Comparison of ENCODE assay signal across 8 mouse cellular contexts in genomic region chr17:72889556-72890397, GRCm38 (mm10). TPM values are rescaled to one million over a fixed set of nuclear protein-coding genes. Genes with fewer than 3 reads are reported as not detected.
DNase-seq lines count a peak whose midpoint lies in the region; ATAC-seq and TF ChIP-seq lines count a peak whose summit lies in the region.

No protein-coding gene starts in this region.

- H3K4me2 ChIP-seq in midbrain, embryonic 16.5 days (ENCODE audit: low read length), result peak overlapping the region; percentile 37

- no peaks in the 10 kb centered on the region; the same call in 1 of the 2 replicates for H3K4me1 ChIP-seq in heart, adult 2 months (ENCODE audit: control insufficient read depth, insufficient read depth, low read length)
- peaks cover 10% of the 10 kb centered on the region for H3K4me1 ChIP-seq in midbrain, embryonic 16.5 days (ENCODE audit: control insufficient read depth, insufficient read depth, low read length)

- H3K9ac ChIP-seq in heart, adult 2 months (ENCODE audit: low read depth, low read length), result no peak overlapping the region
- 0 out of 2 replicates have a peak overlapping the region, but pooled peaks have one; percentile 35 for H3K9ac ChIP-seq in midbrain, embryonic 16.5 days (ENCODE audit: low read depth, low read length)

- no peak overlapping the region for H3K27ac ChIP-seq in heart, adult 2 months
- peak overlapping the region; percentile 65 for H3K27ac ChIP-seq in midbrain, embryonic 16.5 days (ENCODE audit: low read length)

- 30% methylated on average over 20 of the region's 20 CpGs for WGBS in heart, adult 2 months
- 10% methylated on average over 18 of the region's 20 CpGs for WGBS in midbrain, embryonic 16.5 days

- peak; percentile 94 for ATAC-seq in midbrain, embryonic 16.5 days

- no peaks in the 10 kb centered on the region for H3K36me3 ChIP-seq in heart, adult 2 months (ENCODE audit: control insufficient read depth, insufficient read depth, low read length)
- no peaks in the 10 kb centered on the region for H3K36me3 ChIP-seq in midbrain, embryonic 16.5 days (ENCODE audit: control insufficient read depth, insufficient read depth, low read length)

- no peak for TF ChIP-seq POLR2A in heart, adult 2 months (IDR thresholded peaks at IDR 0.05; ENCODE audit: insufficient read depth, low read depth, low read length)

- no peaks in the 10 kb centered on the region for H3K79me2 ChIP-seq in heart, adult 2 months (replicated peaks; ENCODE audit: control insufficient read depth, insufficient read depth, low read length)

- H3K4me3 ChIP-seq in heart, adult 2 months, result no peak overlapping the region
- H3K4me3 ChIP-seq in midbrain, embryonic 16.5 days (ENCODE audit: low read depth, low read length), result no peak overlapping the region

- TF ChIP-seq CTCF in heart, adult 2 months (IDR thresholded peaks at IDR 0.05), result peak; percentile 82

- intact Hi-C loops in heart, adult 2 months (cut with DNase I), result loop anchor here (1.0 to 10.0 kb wide), 5 partner anchors 27 to 405 kb away; no protein-coding TSS in a partner anchor
- intact Hi-C loops in left cerebral cortex, postnatal 25 days (cut with DNase I), result loop anchor here (2.0 to 10.0 kb wide), 3 partner anchors 118 to 407 kb away; no protein-coding TSS in a partner anchor

- peak; percentile 82 for DNase-seq in 3T3-L1 (ENCODE audit: low read depth, low spot score)
- peak; percentile 67 for DNase-seq in adrenal gland, adult 2 months
- peak; percentile 58 for DNase-seq in embryo, embryonic 11.5 days (ENCODE audit: low read depth, low spot score)
- peak; percentile 47 to 59 for DNase-seq in heart, adult 2 months
- peak; percentile 39 for DNase-seq in kidney, adult 11 months
- DNase-seq in left cerebral cortex, postnatal 25 days (ENCODE audit: low spot score in 2 of 2), result peak; percentile 77 to 93
- DNase-seq in spleen, postnatal 4 days (ENCODE audit: low spot score in 2 of 2), result peak; percentile 44 to 71

- H3K9me3 ChIP-seq in midbrain, embryonic 16.5 days (replicated peaks; ENCODE audit: control insufficient read depth, low read length, poor library complexity, severe bottlenecking), result no peaks in the 10 kb centered on the region

- no peak for TF ChIP-seq EP300 in heart, adult 2 months (IDR thresholded peaks at IDR 0.05; ENCODE audit: insufficient read depth, low read depth, low read length)

- no peaks in the 10 kb centered on the region for H3K27me3 ChIP-seq in heart, adult 2 months (ENCODE audit: control insufficient read depth, insufficient read depth, low read length)
- H3K27me3 ChIP-seq in midbrain, embryonic 16.5 days (ENCODE audit: control insufficient read depth, insufficient read depth, low read depth, low read length), result no peaks in the 10 kb centered on the region; the same call in 1 of the 2 replicates

RNA-seq across cellular contexts. Expression of gene Lbh, which starts 28.3 kb away (rescaled TPM):
- total RNA-seq in adrenal gland, adult 2 months (2021), result 10 to 100 TPM; 22.0 to 53.6 TPM
- 25.8 and 26.3 TPM in 2 replicates for polyA plus RNA-seq in adrenal gland, adult 2 months (2012; rRNA removed)
- 100 to 1,000 TPM; 354 to 451 TPM for total RNA-seq in heart, adult 2 months (2021)
- 522 and 708 TPM in 2 replicates for polyA plus RNA-seq in heart, adult 2 months (2012; rRNA removed)
- 10 to 100 TPM; 37.0 to 37.3 TPM for total RNA-seq in left cerebral cortex, postnatal 25 days (2021)
- polyA plus RNA-seq in midbrain, embryonic 16.5 days (2015; fragmentation: Nextera tagmentation; extraction: Ambion mirVana), result 4.0 and 5.5 TPM in 2 replicates

RNA-seq across cellular contexts. Expression of gene Ypel5, which starts 53.5 kb away (rescaled TPM):
- total RNA-seq in adrenal gland, adult 2 months (2021), result 10 to 100 TPM; 54.6 to 78.9 TPM
- 12.3 and 13.1 TPM in 2 replicates for polyA plus RNA-seq in adrenal gland, adult 2 months (2012; rRNA removed)
- total RNA-seq in heart, adult 2 months (2021), result 10 to 100 TPM; 35.6 to 36.4 TPM
- 26.6 and 30.8 TPM in 2 replicates for polyA plus RNA-seq in heart, adult 2 months (2012; rRNA removed)
- 10 to 100 TPM; 83.5 to 91.9 TPM for total RNA-seq in left cerebral cortex, postnatal 25 days (2021)
- polyA plus RNA-seq in midbrain, embryonic 16.5 days (2015; fragmentation: Nextera tagmentation; extraction: Ambion mirVana), result 114 and 116 TPM in 2 replicates

Comparison
In these comparisons a context has a peak if more than half of its experiments do, and no peak if none do; other contexts are left out.
1. RNA of gene Lbh, which starts 28.3 kb away (total RNA-seq): 354 to 451 TPM in heart, adult 2 months; 22.0 to 53.6 TPM in adrenal gland, adult 2 months and 37.0 to 37.3 TPM in left cerebral cortex, postnatal 25 days; every median in the first group is over 4 times any median in the second.
2. Peak in every context shown above with its lines, with median percentiles within 50 percentile points of each other: DNase-seq.